Mouse (Mus musculus) left cerebral cortex, postnatal 36 days (tissue): ENCODE results near the gene Dpyd. TPM values are rescaled to one million over a fixed set of nuclear protein-coding genes. Genes with fewer than 3 reads are reported as not detected.
A peak's percentile ranks its signal among the peaks of the same experiment; 100 is the strongest.

Experiments used
- DNase-seq, 2 experiments: peaks; one replicate each; pipeline ENCODE4 v3.0.0; 2021 to 2022; ENCODE audit warnings: low spot score in 2 of 2, mixed read lengths in 1 of 2
- intact Hi-C: fragments of 180-260 bp; cut with DNase I; formaldehyde crosslinking; loops from one replicate; pipeline ENCODE4 v1.15.1; 2025
- total RNA-seq, 2 experiments: library from RNA; stranded (reverse); gene quantifications; 2 replicates each; pipeline ENCODE4 v1.2.3; 2021

Gene Dpyd
- total RNA-seq, 2 experiments from 2014 or later = 6.3 to 15.4 TPM

DNA sequence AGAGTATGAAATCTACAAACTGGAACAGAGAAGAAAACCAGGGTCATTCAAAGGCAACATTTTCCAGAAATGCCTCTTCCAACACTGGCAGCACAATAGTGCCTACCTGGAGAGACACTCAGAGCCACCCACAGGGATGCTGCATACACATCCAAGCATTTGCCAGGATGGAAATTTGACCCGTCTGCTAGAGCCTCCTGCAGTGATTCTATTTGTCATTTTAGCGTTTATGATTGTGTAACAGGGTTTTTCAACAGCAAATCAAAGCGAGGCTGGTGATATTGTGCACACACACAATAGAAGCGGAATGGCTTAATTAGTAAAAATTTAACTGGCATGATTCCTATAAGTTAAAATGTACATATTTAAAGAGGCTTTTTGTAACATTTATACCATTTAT lies 501.3 kb downstream of the Dpyd start:
- intact Hi-C loops = no loop called here
- DNase-seq = no peak

DNA sequence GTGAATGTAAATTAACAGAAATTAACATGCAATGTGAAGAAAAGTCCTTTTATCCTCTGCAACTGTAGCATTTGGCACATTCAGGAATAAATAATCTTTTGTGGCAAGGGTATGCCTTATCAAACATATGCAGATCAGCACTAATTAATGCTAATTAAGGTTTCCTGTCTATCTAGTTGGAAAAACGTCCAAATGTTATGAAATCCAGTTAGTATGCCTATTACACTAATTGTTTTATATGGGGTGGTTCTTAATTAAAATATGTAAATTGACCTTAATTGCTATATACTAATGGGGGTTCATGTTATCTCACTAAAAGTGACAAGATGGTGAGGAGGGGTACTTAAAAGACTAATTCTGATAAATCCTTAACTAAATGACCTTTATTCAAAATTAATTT lies 501.7 kb downstream of the Dpyd start:
- intact Hi-C loops = no loop called here
- DNase-seq = no peak

DNA sequence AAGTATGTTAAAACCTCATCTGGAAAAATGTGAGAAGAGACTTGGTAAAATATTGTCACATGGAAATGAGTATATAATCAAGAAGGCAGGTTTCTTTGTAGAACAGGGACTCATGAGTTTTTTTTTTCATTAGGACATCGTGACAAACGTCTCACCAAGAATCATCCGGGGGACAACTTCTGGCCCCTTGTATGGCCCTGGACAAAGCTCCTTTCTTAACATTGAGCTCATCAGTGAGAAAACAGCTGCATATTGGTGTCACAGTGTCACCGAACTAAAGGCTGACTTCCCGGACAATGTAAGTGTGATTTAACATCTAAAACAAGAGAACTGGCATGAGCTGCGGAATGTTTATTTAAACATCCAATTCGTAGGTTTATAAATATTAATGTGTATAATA lies 502.8 kb downstream of the Dpyd start:
- no peak for DNase-seq
- intact Hi-C loops = no loop called here

GRCm38 (mm10) chr3:119067221-119067620 lies 505.3 kb downstream of the Dpyd start:
- peak; percentile 4 to 7 for DNase-seq

DNA sequence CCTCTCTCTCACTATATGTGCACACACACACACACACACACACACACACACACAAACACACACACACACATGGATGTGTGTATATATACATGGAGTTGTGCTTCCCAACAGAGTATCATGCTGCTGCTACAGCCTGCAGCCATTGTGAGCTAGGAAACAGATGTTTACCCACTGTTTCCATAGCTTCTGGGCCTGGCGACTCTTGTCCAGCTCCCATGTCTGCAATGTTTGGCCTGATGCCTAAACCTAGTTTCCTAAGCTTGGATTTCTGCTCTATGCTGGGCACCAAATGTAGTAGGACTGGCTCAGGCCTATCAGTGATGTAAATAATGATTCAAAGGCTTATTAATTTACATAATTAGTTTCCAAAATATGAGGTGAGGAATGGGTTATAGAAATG lies 524.7 kb downstream of the Dpyd start:
- no peak for DNase-seq
- intact Hi-C loops = no loop called here

More at GRCm38 (mm10) chr3:119067221-119067620, 505.3 kb downstream of the Dpyd start:
- intact Hi-C loops = no loop called here

GRCm38 (mm10) chr3:119095223-119095886 lies 533.4 kb downstream of the Dpyd start:
- no peak for DNase-seq

DNA sequence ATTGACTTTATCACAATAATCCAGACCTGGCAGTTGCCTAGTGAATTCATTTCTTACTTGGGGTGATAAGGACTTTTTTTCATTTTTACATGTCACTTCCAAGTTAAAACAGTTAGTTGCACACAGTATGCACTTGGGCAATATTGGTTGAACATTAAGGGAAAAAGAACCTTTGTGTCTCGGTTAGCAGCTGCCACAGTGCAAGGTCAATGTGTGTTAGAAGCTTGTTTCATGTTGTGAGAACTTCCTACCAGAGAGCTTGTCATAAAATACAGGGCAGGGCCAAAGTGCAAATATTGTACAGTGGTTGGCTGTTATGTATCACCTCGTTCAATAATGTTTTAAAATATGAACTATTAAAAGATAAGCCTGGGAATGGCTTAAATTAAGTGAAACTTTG lies 564.1 kb downstream of the Dpyd start:
- intact Hi-C loops = no loop called here
- DNase-seq = no peak

More at GRCm38 (mm10) chr3:119095223-119095886, 533.4 kb downstream of the Dpyd start:
- intact Hi-C loops = no loop called here

DNA sequence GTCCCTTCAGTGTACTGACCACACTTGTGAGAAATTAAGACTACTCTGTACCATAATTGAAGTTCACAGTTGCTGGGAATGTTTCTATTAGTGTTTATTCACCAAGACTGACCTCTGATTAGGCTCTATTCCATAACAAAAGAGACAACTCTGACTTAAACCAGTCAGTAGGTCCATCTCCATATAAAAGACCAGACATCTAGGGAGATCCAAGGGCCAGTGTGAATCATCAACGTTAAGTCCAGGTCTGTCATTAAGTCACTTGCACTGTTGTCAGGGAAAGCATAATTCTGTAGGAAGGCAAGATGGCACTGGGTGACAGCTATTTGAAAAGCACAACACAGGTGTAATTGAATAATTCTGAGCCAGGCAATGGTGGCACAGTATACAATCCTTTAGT lies 566.1 kb downstream of the Dpyd start:
- intact Hi-C loops = no loop called here
- DNase-seq = no peak

DNA sequence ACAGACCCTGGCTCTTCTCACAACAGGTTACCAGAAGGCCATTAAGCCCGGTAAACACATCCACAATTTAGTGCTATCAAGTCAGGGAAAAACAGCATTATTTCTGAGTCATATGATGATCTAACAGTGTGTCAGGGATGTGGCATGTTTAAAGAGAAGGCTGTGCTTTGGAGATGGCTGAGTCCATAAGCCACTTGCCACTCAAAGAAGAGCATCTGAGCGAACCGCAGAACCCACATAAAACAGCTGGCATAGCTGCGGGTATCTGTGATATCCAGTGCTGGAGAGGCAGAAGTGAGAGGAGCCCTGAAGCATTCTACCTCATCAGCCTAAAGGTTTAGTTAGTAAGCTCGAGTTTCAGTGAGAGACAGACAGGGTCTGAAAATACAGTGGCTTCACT lies 581.1 kb downstream of the Dpyd start:
- intact Hi-C loops = no loop called here
- no peak for DNase-seq

DNA sequence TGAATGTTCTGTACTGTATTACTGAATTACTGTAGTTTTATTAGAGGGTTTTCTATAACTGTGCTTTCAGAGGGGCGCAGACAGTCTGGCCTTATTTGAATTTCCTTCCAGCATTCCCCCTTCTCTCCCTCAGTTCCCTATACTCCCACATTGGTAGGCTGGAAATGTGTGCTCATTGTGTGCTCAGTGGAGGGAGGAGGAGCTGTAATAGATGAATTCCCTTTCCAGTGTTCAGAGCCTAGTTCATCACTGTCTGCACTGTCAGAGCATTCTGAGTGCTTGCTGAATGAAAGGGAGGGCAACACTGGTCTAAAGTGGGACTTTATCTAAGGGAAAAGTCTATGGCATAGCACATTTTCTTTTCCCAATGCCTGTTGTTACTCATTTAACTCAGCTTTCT lies 582.9 kb downstream of the Dpyd start:
- no peak for DNase-seq
- intact Hi-C loops = no loop called here

- intact Hi-C loops = no loop called here
- no peak for DNase-seq
These were observed 592.9 kb downstream of the Dpyd start for GRCm38 (mm10) chr3:119154604-119155444.

GRCm38 (mm10) chr3:119158670-119159069 lies 596.7 kb downstream of the Dpyd start:
- intact Hi-C loops = no loop called here

GRCm38 (mm10) chr3:119165691-119166090 lies 603.8 kb downstream of the Dpyd start:
- DNase-seq = no peak
- intact Hi-C loops = no loop called here

More at GRCm38 (mm10) chr3:119158670-119159069, 596.7 kb downstream of the Dpyd start:
- DNase-seq = no peak

DNA sequence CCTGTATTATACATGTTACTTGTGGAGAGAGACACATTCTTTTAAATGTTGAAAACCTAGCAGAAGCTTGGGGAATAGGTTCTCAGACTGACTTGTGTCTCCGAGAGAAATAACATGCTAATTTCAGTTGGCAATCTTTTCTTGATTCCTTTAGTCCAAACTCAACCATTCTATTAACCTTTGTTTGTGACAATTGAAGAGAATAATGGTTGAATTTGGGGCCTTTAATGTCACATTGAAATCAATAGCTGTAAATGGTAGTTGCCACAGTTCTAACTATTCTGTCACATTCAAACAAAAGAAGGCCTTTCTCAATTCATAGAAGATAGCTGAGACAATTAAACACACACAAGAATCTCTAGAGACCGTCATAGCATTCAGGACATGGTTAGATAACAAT lies 606.2 kb downstream of the Dpyd start:
- DNase-seq = no peak
- intact Hi-C loops = no loop called here

DNA sequence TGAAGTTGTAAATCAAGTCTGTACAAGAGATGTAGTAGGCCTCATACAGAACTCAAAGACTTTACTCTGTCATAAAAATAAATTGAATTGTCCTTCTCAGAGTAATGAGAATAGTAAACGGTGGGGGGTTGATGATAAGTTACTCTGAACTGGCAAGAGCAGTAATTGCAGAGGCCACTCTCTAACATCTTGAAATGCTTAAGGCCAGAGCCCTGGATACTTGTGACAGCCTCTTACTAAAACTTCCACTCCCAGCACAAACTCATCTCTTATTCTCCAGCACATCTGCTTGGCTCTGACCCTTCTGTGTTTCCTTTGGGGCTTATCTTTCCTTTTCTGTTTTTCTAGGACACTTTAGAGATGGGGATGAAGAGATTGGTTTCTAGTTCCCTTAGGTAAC lies 606.7 kb downstream of the Dpyd start:
- intact Hi-C loops = no loop called here
- no peak for DNase-seq

GRCm38 (mm10) chr3:119183261-119183660 lies 621.3 kb downstream of the Dpyd start:
- intact Hi-C loops = no loop called here
- no peak for DNase-seq

- intact Hi-C loops = no loop called here
- no peak for DNase-seq
These were observed 632.1 kb downstream of the Dpyd start for GRCm38 (mm10) chr3:119194071-119194470.

- intact Hi-C loops = no loop called here
- no peak for DNase-seq
These were observed 633.7 kb downstream of the Dpyd start for GRCm38 (mm10) chr3:119195613-119196012.

GRCm38 (mm10) chr3:119220763-119221412 lies 659.0 kb downstream of the Dpyd start:
- no peak for DNase-seq
- intact Hi-C loops = no loop called here

DNA sequence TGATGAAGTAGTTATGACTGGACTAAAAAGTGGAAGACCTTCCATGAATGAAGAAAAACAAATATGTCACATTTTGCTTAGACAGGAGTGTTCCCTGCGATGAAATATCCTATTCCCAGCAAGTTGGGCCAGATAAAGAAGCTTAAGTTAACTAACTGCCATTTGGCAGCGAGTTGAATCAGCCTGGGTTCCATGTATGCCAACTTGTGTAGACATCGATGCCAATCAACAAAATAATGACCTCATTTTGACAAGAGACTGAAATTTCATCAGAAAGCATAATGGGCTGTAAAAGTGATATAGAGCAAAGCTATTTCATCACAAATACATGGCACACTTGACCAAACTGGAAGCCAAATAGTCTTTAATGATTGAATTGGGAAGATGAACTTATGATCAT lies 681.3 kb downstream of the Dpyd start:
- intact Hi-C loops = no loop called here

GRCm38 (mm10) chr3:119256516-119256915 lies 694.6 kb downstream of the Dpyd start:
- no peak for DNase-seq
- intact Hi-C loops = no loop called here

More for the DNA sequence above, 681.3 kb downstream of the Dpyd start:
- DNase-seq = no peak
